Mouse (Mus musculus) cerebellum, adult 2 months (tissue): ENCODE data around the gene Atp6v0d1. TPM values are rescaled to one million over a fixed set of nuclear protein-coding genes. Genes with fewer than 3 reads are reported as not detected.

ENCODE experiments used
- DNase-seq, 2 experiments: peaks; one replicate each; pipeline ENCODE4 v3.0.0; 2021
- H3K27ac ChIP-seq: fragments of 200-500 bp; 2 replicates; pipeline ENCODE4 v1.5.1; 2012; ENCODE audit warnings: low read length, control low read depth, inconsistent platforms; ENCODE audit not compliant: insufficient read depth
- H3K27me3 ChIP-seq: fragments of 200-500 bp; 2 replicates; pipeline ENCODE4 v1.6.1; 2012; ENCODE audit warnings: inconsistent platforms, mild to moderate bottlenecking, low read length, moderate library complexity; ENCODE audit not compliant: control insufficient read depth, insufficient read depth
- H3K4me1 ChIP-seq: fragments of 200-500 bp; 2 replicates; pipeline ENCODE4 v1.6.1; 2011; ENCODE audit warnings: low read length; ENCODE audit not compliant: control insufficient read depth, insufficient read depth
- H3K4me3 ChIP-seq: fragments of 200-500 bp; replicated peaks from 2 replicates; pipeline ENCODE3; 2011; ENCODE audit warnings: mild to moderate bottlenecking, low read depth, low read length, control low read depth; ENCODE audit not compliant: insufficient read depth
- CTCF ChIP-seq: fragments of 200-500 bp; IDR thresholded peaks from 2 replicates; pipeline ENCODE4 v1.5.1; 2011; ENCODE audit warnings: low read depth, mild to moderate bottlenecking, control low read depth, low read length, moderate library complexity, borderline replicate concordance; ENCODE audit not compliant: insufficient read depth
- POLR2A ChIP-seq: fragments of 200-500 bp; IDR thresholded peaks from 2 replicates; pipeline ENCODE4 v1.6.1; 2011; ENCODE audit warnings: low read length, control low read depth, borderline replicate concordance; ENCODE audit not compliant: insufficient read depth
- WGBS: fragments of 180-500 bp; shearing (Covaris S2); methylation state at CpG from one replicate; pipeline ENCODE4 v1.1.7; 2018; 5-methylcytosine and 5-hydroxymethylcytosine counted together
- polyA plus RNA-seq: library from polyadenylated mRNA; depleted of rRNA; stranded (reverse); fragments of >200 nt; gene quantifications from 2 replicates; pipeline ENCODE4 v1.2.3, GENCODE M21; 2012

Atp6v0d1 gene
- polyA plus RNA-seq, 1 experiment = 336 TPM

DNA sequence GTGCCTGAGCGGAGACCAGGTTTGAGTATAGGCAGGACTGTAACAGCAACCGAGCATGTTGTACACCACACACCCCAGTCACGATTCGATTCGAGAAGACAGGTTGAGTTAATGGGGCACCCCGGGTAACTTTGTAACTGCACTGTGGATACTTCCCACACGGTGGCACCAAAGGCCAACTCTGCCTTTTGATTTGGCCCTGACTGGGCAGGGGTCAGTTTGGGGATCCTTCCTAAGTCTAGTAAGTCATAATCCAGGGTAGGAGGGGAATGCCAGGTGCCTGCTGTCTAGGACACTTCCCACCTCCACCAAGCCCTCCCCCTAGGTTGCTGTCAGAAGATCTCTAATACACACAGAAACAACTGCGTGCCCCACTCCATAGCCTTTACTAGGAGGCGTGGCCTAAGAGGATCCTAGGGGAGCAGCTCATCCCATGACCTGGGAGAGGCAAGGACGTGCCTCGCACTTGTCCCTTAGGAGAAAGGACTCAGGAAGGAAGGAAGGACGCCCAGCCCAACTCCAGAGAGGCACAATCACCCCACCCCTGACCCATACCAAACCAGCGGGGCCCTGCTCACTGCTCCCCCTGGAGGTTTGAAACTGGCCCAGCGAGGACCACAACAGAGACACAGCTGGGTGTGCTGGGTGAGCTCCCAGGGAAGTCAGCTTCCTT is 30.7 kb upstream of the Atp6v0d1 start:
- no peak overlapping the region for H3K27ac ChIP-seq
- no peaks in the 10 kb centered on the region for H3K27me3 ChIP-seq
- H3K4me1 ChIP-seq = peaks cover 3% of the 10 kb centered on the region; the same call in 1 of the 2 replicates
- TF ChIP-seq POLR2A (no peak), CTCF (peak; percentile 85)
- peak overlapping the region; percentile 3 for H3K4me3 ChIP-seq
- DNase-seq = peak; percentile 51 to 73
- WGBS = 5% methylated on average over 14 of the region's 14 CpGs

- H3K27ac ChIP-seq = no peak overlapping the region
- 90% methylated on average over 18 of the region's 18 CpGs for WGBS
- peaks cover 3% of the 10 kb centered on the region; the same call in 1 of the 2 replicates for H3K4me1 ChIP-seq
- no peak overlapping the region for H3K4me3 ChIP-seq
- no peak for DNase-seq
- TF ChIP-seq POLR2A (no peak), CTCF (no peak)
- H3K27me3 ChIP-seq = no peaks in the 10 kb centered on the region
Observed at GRCm38 (mm10) chr8:105594451-105595242, 28.8 kb upstream of the Atp6v0d1 start.

- Histone ChIP-seq H3K27ac (no peak overlapping the region), H3K27me3 (no peaks in the 10 kb centered on the region), H3K4me1 (peaks cover 3% of the 10 kb centered on the region; the same call in 1 of the 2 replicates), H3K4me3 (no peak overlapping the region)
- no peak for TF ChIP-seq POLR2A
- no peak for TF ChIP-seq CTCF
- 37% methylated on average over 15 of the region's 15 CpGs for WGBS
- no peak for DNase-seq
Observed at GRCm38 (mm10) chr8:105593859-105594258, 28.0 kb upstream of the Atp6v0d1 start.

DNA sequence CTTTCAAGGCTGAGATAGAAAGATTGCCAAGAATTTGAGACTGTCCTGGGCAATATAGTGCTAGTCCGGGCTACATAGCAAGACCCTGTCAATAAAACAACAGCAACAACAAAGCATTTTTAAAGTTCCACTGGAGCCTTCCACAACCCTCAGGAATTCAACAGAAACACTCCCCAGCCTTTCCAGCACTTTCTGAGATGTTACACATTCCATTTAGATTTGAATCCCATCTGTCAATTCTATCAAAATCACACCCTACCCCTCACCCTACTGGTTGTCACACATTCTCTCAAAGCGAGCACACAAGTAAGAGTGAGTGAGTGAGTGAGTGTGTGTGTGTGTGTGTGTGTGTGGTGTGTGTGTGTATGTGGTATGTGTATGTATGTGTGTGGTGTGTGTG is 26.6 kb upstream of the Atp6v0d1 start:
- H3K27ac ChIP-seq = no peak overlapping the region
- WGBS = 91% methylated on average over 2 of the region's 2 CpGs
- no peak for DNase-seq

DNA sequence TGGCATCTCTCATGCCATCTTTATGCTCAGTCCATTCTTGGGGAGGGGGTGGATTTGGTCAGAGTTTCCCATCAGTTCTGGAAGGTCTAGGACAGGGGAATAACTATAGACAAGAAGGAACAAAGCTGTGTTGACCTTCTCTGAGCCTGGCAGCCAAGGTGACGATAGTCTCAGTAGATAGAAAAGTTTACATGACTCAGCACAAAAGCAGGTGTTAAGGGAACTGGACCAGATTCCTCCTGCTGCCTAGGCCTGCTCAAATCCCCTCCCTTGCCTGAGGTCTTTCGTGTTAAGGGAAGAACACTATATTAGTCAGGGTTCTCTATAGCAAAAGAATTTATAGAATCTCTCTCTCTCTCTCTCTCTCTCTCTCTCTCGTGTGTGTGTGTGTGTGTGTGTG is 13.9 kb upstream of the Atp6v0d1 start:
- Histone ChIP-seq H3K27ac (no peak overlapping the region), H3K4me3 (no peak overlapping the region), H3K27me3 (no peaks in the 10 kb centered on the region), H3K4me1 (peaks cover 3% of the 10 kb centered on the region; the same call in 1 of the 2 replicates)
- WGBS = 62% methylated on average over 3 of the region's 3 CpGs
- DNase-seq = no peak
- no peak for TF ChIP-seq CTCF
- no peak for TF ChIP-seq POLR2A

More for the DNA sequence above, 26.6 kb upstream of the Atp6v0d1 start:
- TF ChIP-seq CTCF = no peak
- TF ChIP-seq POLR2A = no peak
- Histone ChIP-seq H3K27me3 (no peaks in the 10 kb centered on the region), H3K4me3 (no peak overlapping the region), H3K4me1 (peaks cover 3% of the 10 kb centered on the region; the same call in 1 of the 2 replicates)

- no peak overlapping the region for H3K4me3 ChIP-seq
- peak in 1 of 2 experiments; percentile 42 for DNase-seq
- H3K4me1 ChIP-seq = peaks cover 3% of the 10 kb centered on the region; the same call in 1 of the 2 replicates
- H3K27me3 ChIP-seq = no peaks in the 10 kb centered on the region
- TF ChIP-seq CTCF = no peak
- no peak for TF ChIP-seq POLR2A
- no peak overlapping the region for H3K27ac ChIP-seq
- WGBS = 6% methylated on average over 3 of the region's 3 CpGs
Observed at GRCm38 (mm10) chr8:105575538-105575937, 9.7 kb upstream of the Atp6v0d1 start.

DNA sequence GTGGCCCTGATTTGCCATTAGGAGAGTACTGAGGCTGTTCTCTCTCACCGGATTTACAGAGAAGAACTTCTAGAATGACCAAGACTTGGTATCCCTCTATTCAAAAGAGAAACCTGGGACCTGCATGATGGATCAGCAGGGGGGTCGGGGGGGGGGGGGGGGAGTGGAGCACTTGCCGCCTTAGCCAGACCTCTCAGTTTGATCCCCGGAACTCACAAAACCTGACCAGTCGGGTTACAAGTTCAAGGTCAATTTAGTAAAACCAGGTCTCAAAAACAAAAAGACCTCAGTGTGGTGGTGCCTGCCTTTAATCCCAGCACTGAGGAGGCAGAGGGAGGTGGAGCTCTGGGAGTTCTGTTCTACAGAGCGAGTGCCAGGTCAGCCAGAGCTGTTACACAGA is 8.9 kb upstream of the Atp6v0d1 start:
- Histone ChIP-seq H3K27ac (no peak overlapping the region), H3K27me3 (no peaks in the 10 kb centered on the region), H3K4me3 (no peak overlapping the region), H3K4me1 (peaks cover 3% of the 10 kb centered on the region; the same call in 1 of the 2 replicates)
- WGBS = 66% methylated on average over 6 of the region's 6 CpGs
- TF ChIP-seq CTCF (no peak), POLR2A (no peak)
- DNase-seq = no peak
